Mouse (Mus musculus): ENCODE results near the gene Ppfibp1.

The Ppfibp1 gene

GRCm38 (mm10) chr6:146995878-146996277 is 107.6 kb downstream of the Ppfibp1 start:
- in situ Hi-C loops (cut with MboI, MseI), result no loop called here

GRCm38 (mm10) chr6:146997006-146997405 is 108.7 kb downstream of the Ppfibp1 start:
- in situ Hi-C loops (cut with MboI, MseI), result no loop called here

- in situ Hi-C loops (cut with MboI, MseI), result no loop called here
Measured at GRCm38 (mm10) chr6:146998710-146999109, 110.4 kb downstream of the Ppfibp1 start.

- in situ Hi-C loops (cut with MboI, MseI), result no loop called here
Measured at GRCm38 (mm10) chr6:146999302-146999701, 111.0 kb downstream of the Ppfibp1 start.

GRCm38 (mm10) chr6:146999755-147000154 is 111.5 kb downstream of the Ppfibp1 start:
- in situ Hi-C loops (cut with MboI, MseI), result no loop called here

GRCm38 (mm10) chr6:147008148-147008547 is 119.9 kb downstream of the Ppfibp1 start:
- in situ Hi-C loops (cut with MboI, MseI), result no loop called here

- in situ Hi-C loops (cut with MboI, MseI), result loop anchor here (10.0 kb wide), 1 partner anchor 234 kb away; no protein-coding TSS in a partner anchor
Measured at GRCm38 (mm10) chr6:147010358-147010757, 122.1 kb downstream of the Ppfibp1 start.

GRCm38 (mm10) chr6:147010811-147011520 is 122.7 kb downstream of the Ppfibp1 start:
- in situ Hi-C loops (cut with MboI, MseI), result loop anchor here (10.0 kb wide), 1 partner anchor 234 kb away; no protein-coding TSS in a partner anchor

GRCm38 (mm10) chr6:147011555-147011954 is 123.3 kb downstream of the Ppfibp1 start:
- in situ Hi-C loops (cut with MboI, MseI), result loop anchor here (10.0 kb wide), 1 partner anchor 233 kb away; no protein-coding TSS in a partner anchor

- in situ Hi-C loops (cut with MboI, MseI), result loop anchor here (10.0 kb wide), 1 partner anchor 233 kb away; no protein-coding TSS in a partner anchor
Measured at GRCm38 (mm10) chr6:147011977-147012376, 123.7 kb downstream of the Ppfibp1 start.

GRCm38 (mm10) chr6:147013546-147013945 is 125.3 kb downstream of the Ppfibp1 start:
- in situ Hi-C loops (cut with MboI, MseI), result loop anchor here (10.0 kb wide), 1 partner anchor 231 kb away; no protein-coding TSS in a partner anchor

- in situ Hi-C loops (cut with MboI, MseI), result loop anchor here (10.0 kb wide), 1 partner anchor 227 kb away; no protein-coding TSS in a partner anchor
Measured at GRCm38 (mm10) chr6:147017906-147018305, 129.6 kb downstream of the Ppfibp1 start.

GRCm38 (mm10) chr6:147018364-147018763 is 130.1 kb downstream of the Ppfibp1 start:
- in situ Hi-C loops (cut with MboI, MseI), result loop anchor here (10.0 kb wide), 1 partner anchor 226 kb away; no protein-coding TSS in a partner anchor

GRCm38 (mm10) chr6:147021181-147021580 is 132.9 kb downstream of the Ppfibp1 start:
- in situ Hi-C loops (cut with MboI, MseI), result no loop called here

- in situ Hi-C loops (cut with MboI, MseI), result no loop called here
Measured at GRCm38 (mm10) chr6:147022375-147023132, 134.3 kb downstream of the Ppfibp1 start.

- in situ Hi-C loops (cut with MboI, MseI), result no loop called here
Measured at GRCm38 (mm10) chr6:147023133-147023395, 134.8 kb downstream of the Ppfibp1 start.

GRCm38 (mm10) chr6:147023568-147023967 is 135.3 kb downstream of the Ppfibp1 start:
- in situ Hi-C loops (cut with MboI, MseI), result no loop called here

GRCm38 (mm10) chr6:147024761-147025160 is 136.5 kb downstream of the Ppfibp1 start:
- in situ Hi-C loops (cut with MboI, MseI), result no loop called here

GRCm38 (mm10) chr6:147028396-147028795 is 140.1 kb downstream of the Ppfibp1 start:
- in situ Hi-C loops (cut with MboI, MseI), result no loop called here

GRCm38 (mm10) chr6:147029591-147029990 is 141.3 kb downstream of the Ppfibp1 start:
- in situ Hi-C loops (cut with MboI, MseI), result no loop called here

- in situ Hi-C loops (cut with MboI, MseI), result no loop called here
Measured at GRCm38 (mm10) chr6:147030096-147030885, 142.0 kb downstream of the Ppfibp1 start.
